Mouse (Mus musculus) mammary gland, adult 2 months (tissue): ENCODE measurements around the gene Gm20661. TPM values are rescaled to one million over a fixed set of nuclear protein-coding genes. Genes with fewer than 3 reads are reported as not detected.

Source experiments
- polyA plus RNA-seq: library from polyadenylated mRNA; depleted of rRNA; stranded (reverse); fragments of >200 nt; gene quantifications from 2 replicates; pipeline ENCODE4 v1.2.3, GENCODE M21; 2012; ENCODE audit warnings: low replicate concordance; rRNA removed

Gm20661 gene
- 0.19 and 0.40 TPM in 2 replicates for polyA plus RNA-seq

DNA sequence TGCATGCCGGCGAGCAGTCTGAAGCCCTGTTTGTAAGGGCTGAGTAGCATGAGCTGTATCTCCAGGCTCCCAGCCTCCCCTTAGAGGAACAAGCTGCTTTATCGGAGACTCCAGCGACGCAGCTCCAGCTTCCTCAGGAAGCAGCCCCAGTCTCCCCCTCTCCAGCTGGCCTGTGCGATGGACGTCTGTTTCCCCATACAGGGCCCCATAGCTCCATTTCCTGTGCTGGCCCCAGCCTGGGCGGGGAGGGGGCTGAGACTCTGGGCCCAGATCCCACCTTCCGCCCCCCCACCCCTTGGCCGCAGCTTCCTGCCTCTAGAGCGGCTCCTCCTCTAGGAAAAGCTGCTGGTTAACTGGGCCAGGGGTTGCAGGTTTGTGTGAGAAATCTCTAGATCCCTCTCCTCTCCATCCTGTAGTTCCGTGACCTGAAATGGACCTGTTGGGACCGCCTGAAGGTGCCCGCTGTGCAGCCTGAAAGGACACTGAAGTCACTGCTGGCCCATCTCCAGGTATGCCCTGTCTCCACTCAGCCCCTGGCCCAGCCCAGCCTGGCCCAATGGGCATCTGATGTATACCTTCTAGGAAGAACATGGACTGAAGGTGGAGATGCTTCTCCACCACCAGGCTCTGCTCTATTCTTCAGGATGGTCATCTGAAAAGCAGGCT lies at the start of gene Gm20661:
Gm20661 (plus strand) TSS at position 378 of the 666 bp plus-strand sequence.

DNA sequence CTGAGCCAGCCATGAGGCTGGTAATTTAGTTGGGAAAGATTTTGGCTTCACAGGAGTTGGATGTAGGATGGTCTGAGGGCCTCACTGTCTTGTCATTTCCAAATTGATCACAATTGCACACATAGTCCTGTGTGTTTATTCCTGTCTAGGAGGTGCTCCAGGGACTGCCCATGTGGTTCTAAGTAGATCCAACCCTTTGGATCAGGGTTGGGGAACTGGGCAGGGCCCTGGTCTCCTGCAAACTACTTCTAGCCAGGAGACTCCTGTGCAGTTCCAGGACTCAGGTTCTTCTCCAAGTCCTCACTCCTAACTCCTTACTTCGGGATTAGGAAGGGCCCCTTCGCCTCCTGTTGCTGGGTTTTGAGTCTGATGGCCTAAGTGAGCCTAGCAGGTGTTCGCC lies 47.5 kb upstream of the Gm20661 start, which contains the start of gene Camkv:
Camkv (plus strand) TSS at position 301 of the 400 bp plus-strand sequence.

DNA sequence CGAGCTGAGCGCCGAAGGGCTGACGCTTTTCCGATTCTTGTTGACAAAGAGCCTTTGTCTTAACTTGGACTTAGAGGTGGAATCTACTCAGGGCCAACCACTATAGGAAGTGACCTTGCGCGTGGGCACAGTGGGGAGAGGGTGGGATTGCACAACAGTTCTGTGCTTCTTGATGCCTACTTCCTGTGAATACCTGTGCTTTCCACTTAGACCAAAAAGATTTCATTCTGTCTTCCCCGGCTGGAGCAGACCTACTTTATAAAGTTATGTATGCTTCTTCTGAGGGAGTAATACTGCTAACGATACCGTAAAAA lies 33.0 kb upstream of the Gm20661 start, which contains the start of gene Traip:
Traip (plus strand) TSS at position 215 of the 314 bp plus-strand sequence.

DNA sequence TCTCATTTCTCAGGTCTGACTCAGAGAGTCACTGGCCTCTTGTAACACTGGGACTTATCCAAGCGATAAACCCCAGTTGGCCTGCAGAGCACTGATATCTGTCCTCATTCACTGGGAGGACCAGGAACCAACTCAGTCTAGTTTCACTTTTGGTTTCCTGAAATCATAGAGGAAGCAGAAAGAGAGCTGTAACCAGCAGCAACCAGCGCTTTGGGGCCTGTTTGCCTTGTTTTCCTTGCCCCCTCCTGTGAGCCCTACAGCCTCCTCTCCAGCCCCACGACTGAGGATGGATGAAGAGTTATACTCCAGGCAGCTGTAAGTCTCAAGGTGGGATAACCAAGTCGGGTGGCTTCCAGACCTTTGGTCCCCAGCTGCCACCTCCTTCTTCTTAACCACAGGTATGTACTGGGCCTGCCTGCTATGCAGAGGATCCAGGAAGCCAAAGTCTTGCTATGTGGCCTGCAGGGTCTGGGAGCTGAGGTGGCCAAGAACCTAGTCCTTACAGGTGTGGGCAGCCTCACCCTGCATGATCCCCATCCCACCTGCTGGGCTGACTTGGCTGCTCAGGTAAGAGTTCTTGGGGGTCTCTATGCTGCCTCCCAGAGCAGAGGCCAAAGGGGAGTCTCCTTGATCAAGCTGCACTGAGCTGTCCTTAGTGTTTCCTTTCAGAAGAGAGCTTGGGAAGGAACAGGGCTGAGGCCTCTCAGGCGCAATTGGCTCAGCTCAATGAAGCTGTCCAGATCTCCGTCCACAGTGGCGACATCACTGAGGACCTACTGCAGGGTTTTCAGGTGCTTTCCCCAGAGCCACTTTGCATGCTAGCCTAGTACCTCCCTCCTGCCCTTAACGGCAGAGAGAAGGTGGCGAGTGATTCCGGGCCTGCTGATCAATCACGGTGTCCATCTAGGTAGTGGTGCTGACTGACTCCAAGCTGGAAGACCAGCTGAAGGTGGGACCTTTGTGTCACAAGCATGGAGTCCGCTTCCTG lies 7.2 kb upstream of the Gm20661 start, which contains the start of gene Uba7:
Uba7 (plus strand) TSS at position 107 of the 988 bp plus-strand sequence.

DNA sequence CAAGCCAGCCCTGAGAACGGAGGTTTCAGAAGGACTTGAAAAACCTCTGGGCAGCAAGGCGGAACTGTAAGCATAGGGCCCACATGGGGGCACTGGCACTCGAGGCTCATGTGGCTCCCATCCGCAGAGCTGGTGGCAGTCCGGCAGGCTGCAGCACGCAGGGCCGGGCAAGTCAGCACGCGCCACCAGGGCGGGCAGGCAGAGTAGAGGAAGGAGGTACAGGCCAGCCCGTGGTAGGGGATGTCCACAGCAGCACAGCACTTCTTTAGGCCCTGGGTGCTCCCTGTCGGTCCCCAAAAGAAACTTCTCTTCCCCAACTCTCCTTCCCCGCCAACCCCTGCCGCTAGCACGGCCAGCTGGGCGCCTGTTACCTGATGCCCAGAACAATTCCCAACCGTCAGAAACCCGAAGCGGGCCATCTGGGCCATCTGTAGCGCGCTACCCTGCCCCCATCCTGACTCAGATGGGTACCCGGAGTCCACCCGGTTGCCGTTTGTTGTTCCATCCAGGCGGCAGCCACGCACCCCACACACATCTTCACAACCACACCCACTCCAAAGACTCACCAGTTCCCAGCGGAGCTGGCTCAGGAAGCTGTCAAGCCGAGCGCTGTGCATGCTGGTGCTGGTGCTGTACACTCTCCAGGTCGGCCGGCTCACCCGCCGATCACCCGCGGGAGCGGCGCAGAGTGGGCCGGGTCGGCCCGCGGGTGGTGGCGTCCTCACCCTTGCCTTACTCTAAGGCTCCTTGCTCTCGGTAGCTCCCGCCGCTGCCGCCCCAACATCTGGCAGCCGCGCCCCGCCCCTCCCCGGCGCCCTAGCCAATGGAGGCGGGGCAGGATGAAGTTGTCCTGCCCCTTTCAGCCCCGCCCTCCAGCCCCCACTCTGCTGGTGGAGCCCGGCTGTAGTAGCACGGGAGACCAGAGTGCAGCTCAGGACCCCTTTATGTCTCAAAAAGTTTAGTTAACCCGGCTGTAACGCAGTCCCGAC lies 2.6 kb downstream of the Gm20661 start, which contains the start of gene Inka1:
Inka1 (minus strand) TSS at position 749 of the 989 bp plus-strand sequence.

DNA sequence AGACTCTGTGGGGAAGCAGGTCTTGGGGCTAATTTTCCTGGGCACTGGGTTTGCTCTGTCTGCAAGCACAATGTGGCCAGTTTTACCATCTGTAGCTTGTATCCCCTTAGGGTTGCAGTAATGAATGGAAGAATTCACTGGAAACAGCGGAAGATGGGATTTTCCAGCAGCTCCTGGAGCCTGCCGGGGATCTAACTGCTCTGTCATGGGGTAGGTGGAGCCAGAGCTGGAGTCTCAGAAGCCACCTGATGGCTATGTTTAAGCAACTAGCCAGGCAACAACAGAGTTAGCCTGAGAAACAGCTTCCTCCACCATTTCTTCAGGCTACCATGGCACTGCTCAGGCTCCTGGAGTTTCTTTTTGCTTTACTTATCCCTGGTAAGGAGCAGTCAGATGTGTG lies 9.3 kb downstream of the Gm20661 start, which contains the start of gene Cdhr4:
Cdhr4 (plus strand) TSS at position 301 of the 400 bp plus-strand sequence.

DNA sequence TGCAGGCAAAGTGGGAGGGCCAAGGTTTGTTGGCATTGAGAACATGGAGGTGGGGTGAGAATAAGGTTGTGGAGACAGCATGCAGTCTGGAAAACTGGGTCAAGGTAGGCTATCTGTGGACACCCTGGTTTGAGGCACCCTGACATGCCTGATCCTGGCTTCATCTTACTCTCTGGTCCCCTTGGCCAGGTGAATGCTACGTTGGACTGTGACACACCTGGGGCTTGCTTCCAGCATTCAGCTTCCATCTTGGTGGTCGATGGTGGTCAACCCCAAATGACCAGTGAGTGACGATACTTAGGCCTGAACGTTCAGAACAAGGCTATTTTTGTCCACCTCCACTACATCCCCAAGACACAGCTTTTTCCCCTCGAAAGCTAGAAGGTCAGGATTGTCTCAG lies 13.2 kb downstream of the Gm20661 start, which contains the start of gene Gm20662:
Gm20662 (plus strand) TSS at position 301 of the 400 bp plus-strand sequence.

DNA sequence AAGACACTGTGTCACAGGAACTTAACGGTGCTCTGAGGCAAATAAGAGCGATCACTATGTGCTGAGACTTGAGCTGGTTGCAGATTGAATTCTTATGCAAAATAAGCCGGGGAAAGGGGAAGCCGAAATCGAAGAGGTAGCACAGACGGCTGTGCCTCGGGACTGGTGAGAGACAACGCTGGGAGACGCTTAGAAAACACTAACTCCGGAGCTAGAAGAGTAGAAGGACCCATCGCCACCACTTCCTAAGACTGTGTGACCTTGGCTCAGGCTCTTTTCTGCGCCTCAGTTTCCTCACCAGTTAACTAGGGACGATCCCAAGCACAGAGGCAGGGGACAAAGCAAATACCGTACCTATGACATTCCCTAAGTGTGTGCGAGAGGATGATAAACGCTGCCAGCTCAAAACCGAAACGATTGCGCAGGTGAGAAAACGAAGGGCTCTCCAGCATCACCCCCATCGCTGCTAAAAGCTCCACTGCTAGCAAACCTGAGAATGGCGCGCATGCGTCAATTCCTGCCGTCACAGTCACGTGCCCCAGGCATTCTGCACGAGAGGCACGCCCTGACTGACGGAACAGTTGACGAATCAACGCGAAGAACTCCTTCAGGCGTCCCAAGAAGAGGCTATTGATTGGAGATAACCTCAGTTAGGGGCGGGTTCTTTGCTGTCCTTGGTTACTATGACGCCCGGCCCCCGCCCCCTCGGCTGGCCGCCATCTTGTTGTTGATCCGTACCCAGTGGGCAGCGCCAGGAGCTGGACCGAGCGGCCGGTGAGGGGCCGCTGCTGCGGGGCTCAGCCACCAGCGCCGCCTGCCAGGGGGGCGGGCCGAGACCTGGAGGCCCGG lies 19.3 kb downstream of the Gm20661 start, which contains the start of gene Ip6k1:
Ip6k1 (plus strand) TSS at position 580 of the 849 bp plus-strand sequence.

Other genes starting within 250 kb of the Gm20661 start
- gene Rbm5, start 212.1 kb upstream of the Gm20661 start, polyA plus RNA-seq: 75.3 and 160 TPM in 2 replicates
- 12.7 and 27.8 TPM in 2 replicates for gene Rbm6, start 109.8 kb upstream of the Gm20661 start, polyA plus RNA-seq
- 37.2 and 51.7 TPM in 2 replicates for gene Mon1a, start 94.9 kb upstream of the Gm20661 start, polyA plus RNA-seq
- 25.5 and 40.2 TPM in 2 replicates for gene Mst1r, start 76.2 kb upstream of the Gm20661 start, polyA plus RNA-seq
- not detected in 2 replicates for gene Actl11, start 54.6 kb upstream of the Gm20661 start, polyA plus RNA-seq
- gene Camkv, start 47.4 kb upstream of the Gm20661 start, polyA plus RNA-seq: 0.09 and 0.12 TPM in 2 replicates
- 0.79 and 1.3 TPM in 2 replicates for gene Traip, start 32.9 kb upstream of the Gm20661 start, polyA plus RNA-seq
- 138 and 151 TPM in 2 replicates for gene Uba7, start 7.6 kb upstream of the Gm20661 start, polyA plus RNA-seq
- gene Inka1, start 2.8 kb downstream of the Gm20661 start, polyA plus RNA-seq: 31.5 and 37.3 TPM in 2 replicates
- 3.2 and 4.0 TPM in 2 replicates for gene Cdhr4, start 9.4 kb downstream of the Gm20661 start, polyA plus RNA-seq
- gene Gm20662, start 13.3 kb downstream of the Gm20661 start, polyA plus RNA-seq: 2.6 and 3.1 TPM in 2 replicates
- 98.0 and 170 TPM in 2 replicates for gene Ip6k1, start 19.4 kb downstream of the Gm20661 start, polyA plus RNA-seq
- 14.5 and 16.3 TPM in 2 replicates for gene Gmppb, start 66.2 kb downstream of the Gm20661 start, polyA plus RNA-seq
- gene Amigo3, start 70.1 kb downstream of the Gm20661 start, polyA plus RNA-seq: 4.0 and 4.7 TPM in 2 replicates
- 0.68 and 1.2 TPM in 2 replicates for gene Mst1, start 97.4 kb downstream of the Gm20661 start, polyA plus RNA-seq
- 126 and 148 TPM in 2 replicates for gene Rnf123, start 100.3 kb downstream of the Gm20661 start, polyA plus RNA-seq
- gene Apeh, start 111.5 kb downstream of the Gm20661 start, polyA plus RNA-seq: 115 and 155 TPM in 2 replicates
- 0.43 and 0.96 TPM in 2 replicates for gene Bsn, start 207.3 kb downstream of the Gm20661 start, polyA plus RNA-seq